Mouse (Mus musculus) intestine, embryonic 14.5 days (tissue): ENCODE data around the gene Gm7929. TPM values are rescaled to one million over a fixed set of nuclear protein-coding genes. Genes with fewer than 3 reads are reported as not detected.
"Not testable (repeated sequence)": the region's sequence is repeated elsewhere in the genome, so short reads cannot be mapped to it uniquely, and the experiment has no call there.

Experiments used
- ATAC-seq: fragments of 200-750 bp; cut with Nextera tagmentation; replicated peaks from 2 replicates; pipeline ENCODE4 v1.8.0; 2017; ENCODE audit warnings: low read depth, moderate number of reproducible peaks, moderate TSS enrichment, moderate library complexity; ENCODE audit not compliant: low FRiP score, low TSS enrichment
- DNase-seq: peaks from one replicate; pipeline ENCODE4 v3.0.0-alpha.2; 2018; ENCODE audit warnings: low spot score
- H3K27ac ChIP-seq: fragments of 300-500 bp; sonication (generic); 2 replicates; pipeline ENCODE4 v1.5.1; 2014; ENCODE audit warnings: low read depth, mild to moderate bottlenecking, control low read depth
- H3K27me3 ChIP-seq: fragments of 300-500 bp; sonication (generic); replicated peaks from 2 replicates; pipeline ENCODE4 v1.6.1; 2014; ENCODE audit warnings: low read length, control low read depth; ENCODE audit not compliant: control insufficient read depth, insufficient read depth
- H3K36me3 ChIP-seq: fragments of 300-500 bp; sonication (generic); 2 replicates; pipeline ENCODE4 v1.6.1; 2014; ENCODE audit warnings: low read length, control low read depth; ENCODE audit not compliant: control insufficient read depth, insufficient read depth
- H3K4me1 ChIP-seq: fragments of 300-500 bp; sonication (generic); replicated peaks from 2 replicates; pipeline ENCODE4 v1.6.1; 2014; ENCODE audit warnings: low read length, control low read depth, mixed read lengths; ENCODE audit not compliant: control insufficient read depth, insufficient read depth
- H3K4me2 ChIP-seq: fragments of 300-500 bp; sonication (generic); 2 replicates; pipeline ENCODE4 v1.6.1; 2014; ENCODE audit warnings: low read length
- H3K4me3 ChIP-seq: fragments of 300-500 bp; sonication (generic); 2 replicates; pipeline ENCODE4 v1.5.1; 2014; ENCODE audit warnings: low read depth, low read length, control low read depth, mixed read lengths
- H3K9ac ChIP-seq: fragments of 300-500 bp; sonication (generic); 2 replicates; pipeline ENCODE4 v1.6.1; 2014; ENCODE audit warnings: mild to moderate bottlenecking, low read length
- H3K9me3 ChIP-seq: fragments of 300-500 bp; sonication (generic); 2 replicates; pipeline ENCODE4 v1.6.1; 2016; ENCODE audit warnings: low read length, control low read depth; ENCODE audit not compliant: control insufficient read depth
- WGBS: fragments of 180-500 bp; shearing (Covaris S2); extraction: QIAGEN DNeasy Blood & Tissue Kit; methylation state at CpG from one replicate; pipeline ENCODE4 v1.1.7; 2014; 5-methylcytosine and 5-hydroxymethylcytosine counted together
- polyA plus RNA-seq: library from polyadenylated mRNA; unstranded; fragments of >200 nt; fragmentation: Nextera tagmentation; extraction: Ambion mirVana; gene quantifications from 2 replicates; pipeline ENCODE4 v1.2.1, GENCODE M21; 2014

The Gm7929 gene
- not detected in 2 replicates for polyA plus RNA-seq

GRCm38 (mm10) chr14:41750514-41750913 is at the start of gene Gm7929:
Gene Gm7929, minus strand, starts transcription at chr14:41750614.
- ATAC-seq, H3K4me3 ChIP-seq, H3K27ac ChIP-seq, H3K36me3 ChIP-seq, DNase-seq, H3K9me3 ChIP-seq, H3K9ac ChIP-seq, H3K4me2 ChIP-seq, H3K27me3 ChIP-seq, H3K4me1 ChIP-seq: not testable (repeated sequence)
- no CpG with 5 or more reads among the region's 1 CpGs for WGBS

DNA sequence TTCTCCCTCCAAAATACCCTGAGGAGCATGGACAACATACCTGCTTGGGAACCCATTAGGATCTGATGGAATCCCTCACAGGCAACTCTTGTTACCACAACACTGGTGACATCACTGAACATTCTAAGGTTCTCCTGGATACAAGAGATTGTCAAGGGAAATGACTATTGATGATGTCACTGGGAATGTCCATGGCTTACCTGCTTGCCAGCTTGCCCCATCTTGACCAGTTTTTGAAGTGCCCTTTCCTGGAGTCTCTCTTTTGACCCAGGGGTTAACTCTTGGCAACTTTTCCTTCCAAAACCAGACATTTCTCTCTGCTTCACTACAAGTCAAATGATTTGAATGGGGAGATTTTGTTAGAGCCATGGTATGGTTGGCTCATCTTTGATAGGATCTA is 21.9 kb upstream of the Gm7929 start, which contains the start of gene Gm47189:
Gene Gm47189 (minus strand): TSS at position 101 of the 400 bp plus-strand sequence.
- ATAC-seq, H3K27ac ChIP-seq, H3K9ac ChIP-seq, H3K4me2 ChIP-seq, H3K27me3 ChIP-seq, H3K9me3 ChIP-seq, DNase-seq, H3K4me3 ChIP-seq, H3K36me3 ChIP-seq, H3K4me1 ChIP-seq: not testable (repeated sequence)

- H3K9ac ChIP-seq, H3K27ac ChIP-seq, H3K4me2 ChIP-seq, H3K4me1 ChIP-seq, H3K4me3 ChIP-seq, H3K36me3 ChIP-seq, ATAC-seq, DNase-seq, H3K27me3 ChIP-seq, H3K9me3 ChIP-seq: not testable (repeated sequence)
- WGBS: 92% methylated on average over 2 of the region's 3 CpGs
Observed at GRCm38 (mm10) chr14:41755931-41756330, 5.5 kb upstream of the Gm7929 start.

DNA sequence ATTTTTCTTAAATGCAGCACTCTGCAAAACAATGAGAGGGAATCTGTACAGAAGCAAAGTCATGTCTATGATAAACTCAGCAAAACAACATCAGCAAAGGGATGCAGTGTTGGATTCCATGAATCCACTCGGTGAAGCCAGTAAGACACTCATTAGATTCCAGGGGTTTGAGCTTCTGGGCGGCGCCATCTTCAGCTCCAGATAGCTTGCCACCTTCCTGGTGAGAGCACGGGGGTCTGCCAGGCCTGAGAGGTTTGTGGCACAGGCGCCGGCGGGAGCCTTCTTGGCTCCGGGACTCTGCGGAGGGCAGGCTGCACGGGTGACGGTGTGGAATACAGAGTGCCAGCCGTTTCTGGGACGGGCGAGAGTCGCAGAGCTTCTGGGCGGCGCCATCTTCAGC is 27.0 kb downstream of the Gm7929 start:
- not testable (repeated sequence) for H3K36me3 ChIP-seq, ATAC-seq, H3K27me3 ChIP-seq, H3K27ac ChIP-seq, H3K9me3 ChIP-seq, H3K4me3 ChIP-seq, H3K4me2 ChIP-seq, H3K9ac ChIP-seq, H3K4me1 ChIP-seq
- WGBS: 74% methylated on average over 17 of the region's 17 CpGs
- peak; percentile 6 for DNase-seq

GRCm38 (mm10) chr14:41717180-41717579 is 33.2 kb downstream of the Gm7929 start:
- H3K4me1 ChIP-seq, H3K9me3 ChIP-seq, ATAC-seq, H3K9ac ChIP-seq, H3K4me2 ChIP-seq, H3K27me3 ChIP-seq, H3K27ac ChIP-seq, DNase-seq, H3K4me3 ChIP-seq, H3K36me3 ChIP-seq: not testable (repeated sequence)
- WGBS: 80% methylated on average over 1 of the region's 1 CpGs

GRCm38 (mm10) chr14:41701785-41702184 is 48.6 kb downstream of the Gm7929 start, which contains the start of gene Gm8068:
Gene Gm8068, minus strand, starts transcription at chr14:41701885.
- not testable (repeated sequence) for H3K4me3 ChIP-seq, H3K4me1 ChIP-seq, H3K4me2 ChIP-seq, H3K27me3 ChIP-seq, H3K36me3 ChIP-seq, H3K9me3 ChIP-seq, DNase-seq, ATAC-seq, H3K27ac ChIP-seq, H3K9ac ChIP-seq
- no CpG with 5 or more reads among the region's 3 CpGs for WGBS

Other genes starting within 250 kb of the Gm7929 start
- not detected in 2 replicates for gene Gm7970, start 195.0 kb downstream of the Gm7929 start, polyA plus RNA-seq
- gene 1700049E17Rik2, start 177.4 kb downstream of the Gm7929 start, polyA plus RNA-seq: not detected in 2 replicates
- gene Gm3072, start 126.0 kb downstream of the Gm7929 start, polyA plus RNA-seq: not detected in 2 replicates
- gene Gm3676, start 104.1 kb downstream of the Gm7929 start, polyA plus RNA-seq: not detected in 2 replicates
- gene Gm8068, start 48.7 kb downstream of the Gm7929 start, polyA plus RNA-seq: not detected in 2 replicates
- not detected in 2 replicates for gene Gm47189, start 21.8 kb upstream of the Gm7929 start, polyA plus RNA-seq
- not detected in 2 replicates for gene Gm7980, start 156.7 kb upstream of the Gm7929 start, polyA plus RNA-seq
- gene 1700049E17Rik1, start 174.3 kb upstream of the Gm7929 start, polyA plus RNA-seq: not detected in 2 replicates
- gene 1700024B05Rik, start 193.4 kb upstream of the Gm7929 start, polyA plus RNA-seq: not detected in 2 replicates
- gene Gm6401, start 217.3 kb upstream of the Gm7929 start, polyA plus RNA-seq: not detected in 2 replicates
- not detected in 2 replicates for gene Gm3543, start 232.7 kb upstream of the Gm7929 start, polyA plus RNA-seq